In genomic region chr9:51608158-51608557, GRCm38 (mm10) we compare ENCODE assay signal across 26 mouse cellular contexts.
DNase-seq lines count a peak whose midpoint lies in the region; ATAC-seq and TF ChIP-seq lines count a peak whose summit lies in the region.
"Had no signal": no experiment of that assay in that cellular context is flagged by ENCODE, and none has a peak within 500 bp of the region (broad histone marks: within the 10 kb centered on the region; RNA-seq: fewer than 3 reads in every experiment).

No protein-coding gene starts in this region.

- H3K9ac ChIP-seq in hindbrain, postnatal 0 days (replicated peaks; ENCODE audit: low read length), result no peak overlapping the region
- H3K9ac ChIP-seq: embryonic facial prominence, embryonic 12.5 days; embryonic facial prominence, embryonic 15.5 days; forebrain, postnatal 0 days; heart, embryonic 13.5 days; hindbrain, embryonic 14.5 days had no signal

- no peaks in the 10 kb centered on the region for H3K4me1 ChIP-seq in olfactory bulb, adult 2 months (ENCODE audit: control insufficient read depth, insufficient read depth, low read length)
- no peaks in the 10 kb centered on the region for H3K4me1 ChIP-seq in hindbrain, postnatal 0 days (ENCODE audit: insufficient read depth, low read length)
- H3K4me1 ChIP-seq: embryonic facial prominence, embryonic 12.5 days; embryonic facial prominence, embryonic 15.5 days; heart, embryonic 10.5 days; heart, embryonic 13.5 days had no signal

- no peaks in the 10 kb centered on the region for H3K9me3 ChIP-seq in hindbrain, postnatal 0 days (ENCODE audit: low read length)
- H3K9me3 ChIP-seq: embryonic facial prominence, embryonic 12.5 days; embryonic facial prominence, embryonic 15.5 days; heart, embryonic 10.5 days; heart, embryonic 13.5 days had no signal

- TF ChIP-seq CTCF in brain, embryonic 14.5 days (IDR thresholded peaks at IDR 0.05; ENCODE audit: borderline replicate concordance, extremely low read depth, insufficient read depth, insufficient read length), result no peak
- TF ChIP-seq CTCF in olfactory bulb, adult 2 months (IDR thresholded peaks at IDR 0.05; ENCODE audit: insufficient read depth, low read depth, low read length), result no peak
- TF ChIP-seq CTCF in hindbrain, postnatal 0 days (IDR thresholded peaks at IDR 0.05; ENCODE audit: low read depth), result no peak

- no peak for TF ChIP-seq POLR2A in brain, embryonic 14.5 days (IDR thresholded peaks at IDR 0.05; ENCODE audit: borderline replicate concordance, extremely low read depth, insufficient read depth, insufficient read length, poor library complexity, severe bottlenecking)
- no peak for TF ChIP-seq POLR2A in olfactory bulb, adult 2 months (IDR thresholded peaks at IDR 0.05; ENCODE audit: insufficient read depth, low read depth, low read length)

- 68% methylated on average over 1 of the region's 1 CpGs for WGBS in olfactory bulb, adult 2 months
- WGBS in hindbrain, postnatal 0 days, result 66% methylated on average over 1 of the region's 1 CpGs

- no peak for ATAC-seq in hindbrain, postnatal 0 days
- ATAC-seq: CD4-positive, CD25-positive, alpha-beta regulatory T cell, adult 4 months; forebrain, embryonic 14.5 days; forebrain, postnatal 0 days had no signal

- no peaks in the 10 kb centered on the region for H3K36me3 ChIP-seq in hindbrain, postnatal 0 days (ENCODE audit: insufficient read depth, low read length)
- H3K36me3 ChIP-seq: embryonic facial prominence, embryonic 12.5 days; embryonic facial prominence, embryonic 15.5 days; heart, embryonic 10.5 days; heart, embryonic 13.5 days had no signal

- H3K27ac ChIP-seq in olfactory bulb, adult 2 months (ENCODE audit: insufficient read depth, low read depth, low read length), result 0 out of 2 replicates have a peak overlapping the region, but pooled peaks have one; percentile 27
- H3K27ac ChIP-seq in hindbrain, postnatal 0 days, result no peak overlapping the region
- H3K27ac ChIP-seq: embryonic facial prominence, embryonic 12.5 days; embryonic facial prominence, embryonic 15.5 days; heart, adult 2 months; heart, embryonic 10.5 days; heart, embryonic 13.5 days; hindbrain, embryonic 14.5 days had no signal

- no peak overlapping the region for H3K4me3 ChIP-seq in olfactory bulb, adult 2 months (ENCODE audit: insufficient read depth, low read depth, low read length)
- H3K4me3 ChIP-seq in hindbrain, postnatal 0 days (ENCODE audit: low read length), result no peak overlapping the region
- H3K4me3 ChIP-seq: embryonic facial prominence, embryonic 12.5 days; embryonic facial prominence, embryonic 15.5 days; heart, adult 2 months; heart, embryonic 10.5 days; heart, embryonic 13.5 days had no signal

- no peak overlapping the region for H3K4me2 ChIP-seq in hindbrain, postnatal 0 days (ENCODE audit: low read depth, low read length)
- H3K4me2 ChIP-seq: embryonic facial prominence, embryonic 12.5 days; embryonic facial prominence, embryonic 15.5 days; heart, embryonic 13.5 days; hindbrain, embryonic 14.5 days had no signal

- H3K27me3 ChIP-seq in hindbrain, postnatal 0 days (ENCODE audit: insufficient read depth, low read length), result no peaks in the 10 kb centered on the region
- H3K27me3 ChIP-seq: embryonic facial prominence, embryonic 12.5 days; embryonic facial prominence, embryonic 15.5 days; heart, embryonic 13.5 days had no signal

- DNase-seq in left cerebral cortex, adult 9 months (ENCODE audit: low spot score in 2 of 2), result peak; percentile 19 to 30
- no peak for DNase-seq in left cerebral cortex, adult 18-20 months (ENCODE audit: low spot score in 2 of 2)
- peak; percentile 10 for DNase-seq in right cerebral cortex, adult 18-20 months
- no peak for DNase-seq in right cerebral cortex, postnatal 36 days (ENCODE audit: low spot score in 2 of 2)
- DNase-seq in brain, embryonic 14.5 days (ENCODE audit: low read depth), result peak; percentile 5
- no peak for DNase-seq in hindbrain, postnatal 0 days (ENCODE audit: low spot score)
- DNase-seq in testis, postnatal 10 days (ENCODE audit: low spot score), result no peak
- DNase-seq: adrenal gland, adult 2 months; adrenal gland, postnatal 14 days; cerebellum, adult 18-20 months; cerebellum, adult 9-10 months; cerebellum, postnatal 14 days; forebrain, postnatal 0 days; gastrocnemius, postnatal 10 days; gastrocnemius, postnatal 36 days; heart, adult 2 months; heart, postnatal 14 days; heart, postnatal 4 days had no signal

Comparison
In these comparisons a context has a peak if more than half of its experiments do, and no peak if none do; other contexts are left out.
1. DNase-seq: peak in left cerebral cortex, adult 9 months (2 of 2), right cerebral cortex, adult 18-20 months (single experiment) and brain, embryonic 14.5 days (single experiment); none in left cerebral cortex, adult 18-20 months (0 of 2), right cerebral cortex, postnatal 36 days (0 of 2), hindbrain, postnatal 0 days (single experiment) and testis, postnatal 10 days (single experiment).